Comparison of ENCODE assay signal across 7 mouse cellular contexts in the genomic region with DNA sequence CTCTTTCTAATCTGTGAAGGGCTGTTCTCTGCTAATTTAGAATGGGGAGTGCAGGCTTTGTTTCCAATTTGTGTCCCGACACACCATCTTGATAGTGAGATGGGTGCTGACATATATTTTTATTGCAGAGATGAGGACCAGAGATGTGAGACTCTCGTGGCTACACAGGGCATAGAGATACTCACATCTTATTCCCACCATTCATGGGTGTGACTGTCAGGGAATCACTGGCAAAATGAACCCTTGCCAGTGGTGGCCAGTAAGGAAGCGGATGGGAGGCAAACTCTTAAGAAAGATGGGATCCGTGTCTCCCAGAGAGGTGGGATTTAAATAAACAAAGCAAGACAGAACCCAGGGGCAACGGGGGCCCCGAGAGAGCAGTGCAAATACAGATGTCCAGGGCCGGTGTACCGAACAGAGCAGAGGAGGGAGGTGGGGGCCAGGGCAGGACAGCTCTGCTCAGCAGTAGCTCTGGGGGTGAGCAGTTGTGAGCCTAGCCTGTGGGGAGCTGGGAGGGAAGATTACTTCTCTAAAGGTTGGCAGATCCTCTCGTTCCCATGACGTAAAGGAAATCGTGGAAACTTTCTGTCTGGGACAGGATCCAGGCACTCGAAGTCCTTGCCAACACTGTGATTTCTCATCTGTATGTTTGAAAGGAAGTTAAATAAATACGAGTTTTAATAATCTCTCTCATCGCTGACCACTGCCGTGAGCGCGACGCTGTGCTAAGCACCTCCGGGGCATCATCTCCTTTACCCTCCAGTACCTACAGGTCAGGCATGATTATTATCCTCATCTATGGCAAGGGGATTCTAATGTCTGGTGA.
A peak's percentile ranks its signal among the peaks of the same experiment; 100 is the strongest.
DNase-seq lines count a peak whose midpoint lies in the region.

No protein-coding gene starts in this region.

- peak; percentile 98 for DNase-seq in NIH3T3 (ENCODE audit: low read depth)
- peak; percentile 59 for DNase-seq in adrenal gland, postnatal 10 days
- DNase-seq in heart, adult 8-10 months (ENCODE audit: low spot score) = peak; percentile 82
- peak; percentile 16 for DNase-seq in kidney, adult 11 months
- DNase-seq in lung, postnatal 25 days (ENCODE audit: low spot score) = peak; percentile 86
- DNase-seq in urinary bladder, postnatal 25 days (ENCODE audit: low spot score) = peak; percentile 11
- DNase-seq in B cell, adult 2 months = no peak

Comparison
In these comparisons a context has a peak if more than half of its experiments do, and no peak if none do; other contexts are left out.
1. DNase-seq: peak in NIH3T3 (single experiment), adrenal gland, postnatal 10 days (single experiment), heart, adult 8-10 months (single experiment), kidney, adult 11 months (single experiment), lung, postnatal 25 days (single experiment) and urinary bladder, postnatal 25 days (single experiment); none in B cell, adult 2 months (0 of 2).